Mouse (Mus musculus) left cerebral cortex, postnatal 14 days (tissue): ENCODE measurements around the gene Psmb11. TPM values are rescaled to one million over a fixed set of nuclear protein-coding genes. Genes with fewer than 3 reads are reported as not detected.

ENCODE experiments used
- DNase-seq, 2 experiments: peaks; one replicate each; pipeline ENCODE4 v3.0.0; 2021 to 2022; ENCODE audit warnings: low spot score in 2 of 2, mixed read lengths in 1 of 2
- intact Hi-C: fragments of 180-260 bp; cut with DNase I; formaldehyde crosslinking; loops from one replicate; pipeline ENCODE4 v1.15.1; 2025
- long read RNA-seq, 2 experiments: library from polyadenylated mRNA; stranded (forward); transcript quantifications; one replicate each; pipeline ENCODE4 v2.0.0; 2021
- total RNA-seq, 2 experiments: library from RNA; stranded (reverse); gene quantifications; 2 replicates each; pipeline ENCODE4 v1.2.3; 2021

Gene Psmb11
- total RNA-seq = under 1 TPM in 1 of 2 experiments, not detected in 1; 0.30 TPM
- long read RNA-seq, experiment 1 = 0 reads
- long read RNA-seq, experiment 2 = 0 reads

DNA sequence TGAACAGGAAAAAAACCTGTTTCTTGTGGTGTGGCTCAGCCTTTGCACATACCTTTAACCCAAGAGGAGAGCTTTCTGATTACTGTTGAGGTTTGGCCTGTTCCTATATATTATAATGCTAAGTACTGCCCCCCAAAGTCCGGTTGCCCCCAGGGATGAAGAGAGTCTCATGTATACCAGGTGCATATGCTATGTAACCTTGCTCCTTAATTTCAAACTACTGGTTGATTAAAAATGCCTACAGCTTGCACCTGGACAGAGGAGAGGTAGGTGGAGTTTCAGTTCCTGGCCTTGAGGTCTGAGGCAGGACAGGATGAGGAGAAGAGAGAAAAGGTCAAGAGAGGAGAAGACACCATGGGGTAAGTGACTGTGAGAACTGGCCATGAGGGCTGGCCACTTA lies at the start of gene Psmb11:
Gene Psmb11 (plus strand): TSS at position 301 of the 400 bp plus-strand sequence.
- intact Hi-C loops = no loop called here
- no peak for DNase-seq

DNA sequence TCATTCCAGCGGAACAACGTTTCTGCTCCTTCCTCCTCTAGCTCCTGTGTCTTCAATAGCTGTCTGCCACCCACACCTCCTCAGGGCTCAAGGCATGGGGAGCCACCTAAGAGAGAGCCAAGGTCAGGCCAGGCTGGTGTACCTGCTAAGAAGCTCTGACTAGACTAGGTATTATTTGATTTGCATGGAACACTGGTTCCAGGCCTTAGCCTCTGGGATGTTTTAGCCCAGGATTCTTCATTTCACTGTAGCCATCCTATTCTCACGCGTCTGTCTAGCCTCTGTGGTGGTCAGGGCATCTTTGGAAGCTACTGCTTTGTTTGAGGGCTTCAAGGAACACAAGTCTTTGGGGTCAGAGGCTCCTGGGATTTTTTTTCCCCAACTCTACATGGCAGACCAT lies 49.1 kb upstream of the Psmb11 start:
- DNase-seq = no peak
- intact Hi-C loops = loop anchor here (10.0 kb wide), 1 partner anchor 347 kb away; no protein-coding TSS in a partner anchor

GRCm38 (mm10) chr14:54572790-54573736 lies 48.2 kb upstream of the Psmb11 start:
- intact Hi-C loops = loop anchor here (10.0 kb wide), 1 partner anchor 348 kb away; no protein-coding TSS in a partner anchor
- DNase-seq = no peak

GRCm38 (mm10) chr14:54574253-54574652 lies 47.0 kb upstream of the Psmb11 start:
- intact Hi-C loops = loop anchor here (10.0 kb wide), 1 partner anchor 349 kb away; no protein-coding TSS in a partner anchor
- no peak for DNase-seq

GRCm38 (mm10) chr14:54575031-54575430 lies 46.2 kb upstream of the Psmb11 start:
- DNase-seq = no peak
- intact Hi-C loops = loop anchor here (10.0 kb wide), 1 partner anchor 350 kb away; no protein-coding TSS in a partner anchor

DNA sequence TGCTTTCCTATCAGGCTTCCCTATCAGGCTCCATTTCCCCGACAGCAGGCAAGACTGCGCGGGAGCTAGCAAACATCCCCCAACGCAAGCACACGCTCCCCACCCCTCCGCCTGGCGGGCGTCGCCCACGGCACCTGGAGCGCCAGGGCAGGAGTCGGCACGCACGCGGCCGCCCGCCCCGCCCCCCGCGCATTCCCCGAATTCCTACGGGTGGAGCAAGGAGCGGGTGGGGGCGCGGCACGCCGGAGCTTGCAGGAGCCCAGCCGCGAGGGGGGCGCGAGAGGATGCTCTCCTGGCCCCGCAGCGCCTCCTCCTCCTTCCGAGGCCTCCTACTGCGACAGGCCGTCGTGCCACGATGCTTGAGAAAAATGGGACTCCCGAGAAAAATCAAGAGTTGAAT lies 45.6 kb upstream of the Psmb11 start:
- no peak for DNase-seq
- intact Hi-C loops = loop anchor here (10.0 kb wide), 1 partner anchor 351 kb away; no protein-coding TSS in a partner anchor

GRCm38 (mm10) chr14:54576241-54577088 lies 44.8 kb upstream of the Psmb11 start:
- DNase-seq = no peak
- intact Hi-C loops = loop anchor here (10.0 kb wide), 1 partner anchor 352 kb away; no protein-coding TSS in a partner anchor

DNA sequence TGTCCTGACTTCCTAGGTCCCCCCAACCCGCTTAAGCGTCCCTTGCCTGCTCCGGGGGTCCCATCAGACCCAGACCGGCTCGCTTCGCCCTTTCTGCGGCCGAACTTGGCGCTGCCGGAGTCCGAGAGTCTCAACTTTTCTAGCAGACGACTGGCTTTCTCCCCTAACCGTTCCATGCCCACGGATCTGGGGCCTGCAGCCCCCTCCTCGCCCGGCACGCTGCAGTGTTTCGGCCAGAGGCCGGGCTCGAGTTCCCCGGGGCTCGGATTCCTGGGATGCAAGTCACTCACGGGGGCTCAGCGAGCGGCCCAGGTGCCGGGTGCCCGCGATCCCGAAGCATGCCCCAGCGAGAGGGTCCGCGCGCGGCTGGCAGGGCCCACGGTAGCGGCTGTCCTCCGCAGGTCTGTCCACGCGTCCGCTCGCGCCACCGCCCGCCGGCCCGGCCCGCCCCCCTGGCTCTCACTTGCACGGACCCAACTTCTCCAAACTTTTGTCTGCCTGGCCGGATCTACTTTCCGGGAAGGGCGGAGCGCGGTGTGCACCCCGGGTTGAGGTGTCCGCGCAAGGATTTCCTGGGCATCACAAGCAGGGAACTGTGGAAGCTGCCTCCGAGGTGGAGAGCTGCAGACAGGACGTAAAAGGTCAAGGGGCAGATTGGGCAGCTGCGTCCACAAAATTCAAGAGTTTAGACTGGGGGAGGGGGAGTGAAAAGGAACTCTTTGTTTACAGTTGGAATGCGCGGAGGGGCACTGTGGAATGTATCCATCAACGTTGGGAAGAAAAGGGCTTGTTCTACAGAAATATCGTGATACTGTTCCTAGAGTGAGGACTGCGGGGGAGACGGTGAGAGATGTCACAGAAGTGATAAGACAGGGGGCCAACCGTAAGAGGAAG lies 43.9 kb upstream of the Psmb11 start, which contains the start of gene Ajuba:
Gene Ajuba (minus strand): TSS at position 470 of the 894 bp plus-strand sequence.
- DNase-seq = peak; percentile 68 to 72
- intact Hi-C loops = loop anchor here (10.0 kb wide), 1 partner anchor 353 kb away; no protein-coding TSS in a partner anchor

- intact Hi-C loops = loop anchor here (10.0 kb wide), 1 partner anchor 353 kb away; no protein-coding TSS in a partner anchor
- no peak for DNase-seq
Measured at GRCm38 (mm10) chr14:54578063-54578462, 43.2 kb upstream of the Psmb11 start.

GRCm38 (mm10) chr14:54579638-54580037 lies 41.6 kb upstream of the Psmb11 start:
- no peak for DNase-seq
- intact Hi-C loops = loop anchor here (10.0 kb wide), 1 partner anchor 355 kb away; no protein-coding TSS in a partner anchor

- intact Hi-C loops = no loop called here
- DNase-seq = no peak
Measured at GRCm38 (mm10) chr14:54582536-54582935, 38.7 kb upstream of the Psmb11 start.

DNA sequence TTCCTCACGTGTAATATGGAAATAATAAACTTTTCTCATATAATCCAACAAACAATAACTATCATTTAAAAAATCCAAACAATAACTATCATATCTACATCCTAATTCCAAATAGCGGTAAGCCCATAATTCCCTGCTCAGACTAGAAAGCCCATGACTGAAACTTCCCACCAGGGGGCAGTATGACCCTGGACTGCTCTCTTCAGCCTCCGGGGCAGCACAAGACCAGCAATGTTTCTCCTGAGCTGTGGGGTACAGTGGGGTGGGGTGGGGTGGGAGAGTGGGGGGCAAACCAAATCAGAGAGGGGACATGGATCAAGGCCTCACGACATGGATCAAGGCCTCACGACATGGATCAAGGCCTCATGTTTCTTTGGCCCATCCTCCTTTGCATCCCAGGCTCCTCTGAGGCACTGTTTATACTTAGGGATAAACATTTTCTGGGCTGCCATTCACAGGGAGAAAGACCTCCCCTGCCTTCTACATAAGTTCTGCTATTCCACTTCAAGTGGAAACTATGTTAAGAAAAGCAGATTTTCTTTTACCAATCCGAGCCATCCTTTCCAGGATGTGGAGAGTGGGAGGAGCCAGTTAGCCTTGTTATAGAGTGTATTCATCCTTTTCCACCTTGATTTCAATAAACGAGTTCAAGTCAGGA lies 37.4 kb upstream of the Psmb11 start:
- peak; percentile 48 to 70 for DNase-seq
- intact Hi-C loops = no loop called here

DNA sequence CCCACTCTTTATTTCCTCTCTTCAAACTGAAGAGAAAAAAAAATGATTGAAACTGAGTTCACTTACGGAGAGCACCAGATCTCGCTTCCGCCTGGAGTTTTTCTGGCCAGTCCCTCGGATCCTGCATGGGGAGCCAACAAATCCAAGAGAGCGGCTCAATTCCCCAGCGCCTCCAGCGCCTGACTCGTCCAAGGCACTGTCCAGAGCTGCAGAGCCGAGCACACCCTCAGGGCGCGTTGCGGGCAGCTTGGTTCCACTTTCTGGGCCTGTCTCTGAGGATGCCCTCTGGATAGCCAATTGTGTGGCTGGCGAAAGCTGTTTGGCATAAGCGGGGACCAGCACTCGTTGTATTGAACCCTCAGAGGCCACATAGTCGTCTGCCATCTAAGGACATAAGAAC lies 30.2 kb upstream of the Psmb11 start:
- DNase-seq = no peak
- intact Hi-C loops = no loop called here

DNA sequence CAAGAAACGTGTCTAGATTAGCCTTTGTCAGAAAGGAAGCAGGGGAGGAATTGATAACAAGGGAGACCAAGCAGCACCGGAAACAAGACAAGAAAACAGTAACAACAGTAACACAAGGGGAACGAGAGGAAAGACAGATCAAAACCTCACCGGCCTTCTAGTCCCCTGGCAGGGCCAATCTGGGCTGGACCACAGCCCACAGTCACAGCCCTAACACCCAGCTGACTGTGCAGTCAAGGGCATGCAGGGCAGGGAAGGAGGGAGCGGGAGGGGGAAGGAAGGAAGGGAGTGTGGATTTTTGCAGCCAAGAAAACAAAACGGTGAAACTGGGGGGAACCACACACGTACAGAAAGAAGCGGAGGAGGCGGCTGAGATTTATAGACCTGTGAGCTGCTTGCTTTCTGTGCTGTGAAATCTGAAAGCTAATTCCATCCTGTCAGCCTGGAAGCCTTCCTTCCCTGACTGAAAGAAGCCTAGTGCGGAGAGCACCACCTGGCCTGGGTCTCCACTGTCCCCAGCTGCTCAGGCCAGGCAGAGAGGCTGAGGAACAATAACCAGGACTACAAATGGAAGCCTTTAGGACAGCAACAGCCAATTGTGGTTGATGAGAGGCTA lies 28.8 kb upstream of the Psmb11 start:
- intact Hi-C loops = no loop called here
- DNase-seq = peak; percentile 65 to 75

GRCm38 (mm10) chr14:54594055-54594454 lies 27.2 kb upstream of the Psmb11 start:
- intact Hi-C loops = no loop called here
- DNase-seq = no peak

DNA sequence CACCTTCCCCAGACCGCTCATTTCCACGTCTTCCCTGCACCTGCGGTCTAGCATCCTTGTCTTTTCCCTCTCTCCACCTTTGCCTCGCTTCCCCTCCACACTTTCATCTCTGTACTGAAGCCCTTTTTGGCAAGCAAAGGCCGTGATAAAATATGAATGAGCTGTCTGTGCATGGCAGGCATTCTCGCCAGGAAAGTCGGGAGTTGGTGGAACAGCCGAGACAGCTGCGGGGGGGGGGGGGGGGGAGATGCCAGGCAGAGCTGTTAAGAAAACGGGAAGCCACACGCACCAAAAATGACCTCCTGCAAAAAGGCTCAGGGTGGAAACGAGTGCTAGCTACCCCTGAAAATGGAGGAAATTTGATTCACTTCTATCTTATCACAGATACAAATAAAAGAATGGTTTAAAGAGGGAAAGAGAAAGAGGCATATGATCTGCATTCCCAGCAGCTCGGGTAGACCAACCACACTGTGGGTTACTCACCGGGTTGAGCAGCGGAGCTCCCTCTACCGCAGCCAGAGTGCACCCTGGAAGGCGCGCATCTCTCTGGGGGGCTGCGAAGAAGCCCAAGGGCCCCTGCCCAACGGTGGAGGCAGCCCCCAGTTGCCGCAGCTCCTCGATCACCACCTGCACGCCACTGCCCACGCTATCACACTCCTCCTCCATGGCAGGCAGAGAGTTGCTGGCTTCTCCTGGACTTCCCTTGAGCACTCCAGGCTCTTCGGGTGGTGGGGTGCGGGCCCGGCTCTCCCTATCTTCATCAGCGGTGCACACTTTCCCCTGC lies 26.4 kb upstream of the Psmb11 start:
- intact Hi-C loops = no loop called here
- DNase-seq = peak; percentile 45 to 59

DNA sequence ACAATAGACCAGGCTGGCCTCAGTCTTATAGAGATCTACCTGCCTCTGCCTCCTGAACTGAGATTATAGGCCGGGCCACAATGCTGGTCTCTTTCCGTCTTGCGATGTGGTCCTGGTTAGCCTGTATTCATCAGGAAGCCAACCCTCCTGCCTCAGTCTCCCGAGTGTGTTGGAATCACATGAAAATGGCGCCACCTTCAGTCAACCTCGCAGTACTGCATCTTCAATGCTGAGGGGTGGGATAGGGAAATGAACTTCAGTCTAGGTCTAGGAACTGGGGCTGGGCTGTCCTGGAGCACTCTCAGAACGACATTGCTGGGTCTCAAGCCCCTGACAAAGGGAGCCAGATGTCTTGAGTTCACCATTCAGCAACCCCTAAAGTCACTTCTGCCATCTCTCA lies 24.1 kb upstream of the Psmb11 start:
- intact Hi-C loops = no loop called here
- DNase-seq = no peak
